Mouse (Mus musculus) liver, postnatal 0 days (tissue): ENCODE data around the gene Psmd11. TPM values are rescaled to one million over a fixed set of nuclear protein-coding genes. Genes with fewer than 3 reads are reported as not detected.

Source experiments
- ATAC-seq: fragments of 200-750 bp; cut with Nextera tagmentation; 2 replicates; pipeline ENCODE4 v1.8.0; 2017; ENCODE audit warnings: mild to moderate bottlenecking, moderate library complexity
- DNase-seq: peaks from one replicate; pipeline ENCODE4 v3.0.0-alpha.2; 2016
- H3K27ac ChIP-seq: fragments of 300-500 bp; sonication (generic); 2 replicates; pipeline ENCODE4 v1.5.1; 2014; ENCODE audit warnings: antibody characterized with exemption, moderate library complexity, mild to moderate bottlenecking, low read depth
- H3K27me3 ChIP-seq: fragments of 300-500 bp; sonication (generic); 2 replicates; pipeline ENCODE4 v1.6.1; 2014; ENCODE audit warnings: low read length, control low read depth, mixed read lengths; ENCODE audit not compliant: insufficient read depth
- H3K36me3 ChIP-seq: fragments of 300-500 bp; sonication (generic); replicated peaks from 2 replicates; pipeline ENCODE4 v1.6.1; 2014; ENCODE audit warnings: mild to moderate bottlenecking, control low read depth, low read length, moderate library complexity, mixed read lengths; ENCODE audit not compliant: insufficient read depth
- H3K4me1 ChIP-seq: fragments of 300-500 bp; sonication (generic); 2 replicates; pipeline ENCODE4 v1.6.1; 2014; ENCODE audit warnings: antibody characterized with exemption, mild to moderate bottlenecking, control low read depth; ENCODE audit not compliant: insufficient read depth
- H3K4me2 ChIP-seq: fragments of 300-500 bp; sonication (generic); 2 replicates; pipeline ENCODE4 v1.6.1; 2014; ENCODE audit warnings: low read depth, mild to moderate bottlenecking, low read length, moderate library complexity, mixed read lengths
- H3K4me3 ChIP-seq: fragments of 300-500 bp; sonication (generic); 2 replicates; pipeline ENCODE4 v1.5.1; 2014; ENCODE audit warnings: low read depth, low read length
- H3K9ac ChIP-seq: fragments of 300-500 bp; sonication (generic); replicated peaks from 2 replicates; pipeline ENCODE4 v1.6.1; 2014; ENCODE audit warnings: mild to moderate bottlenecking, moderate library complexity
- H3K9me3 ChIP-seq: fragments of 300-500 bp; sonication (generic); 2 replicates; pipeline ENCODE4 v1.6.1; 2016; ENCODE audit warnings: mild to moderate bottlenecking, control low read depth, low read length, mixed read lengths
- CTCF ChIP-seq: sonication (generic); IDR thresholded peaks from 2 replicates; pipeline ENCODE4 v1.5.1; 2016; ENCODE audit warnings: antibody characterized with exemption, low read depth
- EP300 ChIP-seq: IDR thresholded peaks from 2 replicates; pipeline ENCODE4 v1.6.1; 2016; ENCODE audit warnings: antibody characterized with exemption, low read depth, mild to moderate bottlenecking
- WGBS: fragments of 180-500 bp; shearing (Covaris S2); extraction: QIAGEN DNeasy Blood & Tissue Kit; methylation state at CpG from one replicate; pipeline ENCODE4 v1.1.7; 2014; ENCODE audit not compliant: insufficient replicate concordance; 5-methylcytosine and 5-hydroxymethylcytosine counted together
- polyA plus RNA-seq: library from polyadenylated mRNA; unstranded; fragments of >200 nt; fragmentation: Nextera tagmentation; extraction: Ambion mirVana; gene quantifications from 2 replicates; pipeline ENCODE4 v1.2.1, GENCODE M21; 2015

The Psmd11 gene
- polyA plus RNA-seq, 1 experiment from 2014 or later = 143 TPM

DNA sequence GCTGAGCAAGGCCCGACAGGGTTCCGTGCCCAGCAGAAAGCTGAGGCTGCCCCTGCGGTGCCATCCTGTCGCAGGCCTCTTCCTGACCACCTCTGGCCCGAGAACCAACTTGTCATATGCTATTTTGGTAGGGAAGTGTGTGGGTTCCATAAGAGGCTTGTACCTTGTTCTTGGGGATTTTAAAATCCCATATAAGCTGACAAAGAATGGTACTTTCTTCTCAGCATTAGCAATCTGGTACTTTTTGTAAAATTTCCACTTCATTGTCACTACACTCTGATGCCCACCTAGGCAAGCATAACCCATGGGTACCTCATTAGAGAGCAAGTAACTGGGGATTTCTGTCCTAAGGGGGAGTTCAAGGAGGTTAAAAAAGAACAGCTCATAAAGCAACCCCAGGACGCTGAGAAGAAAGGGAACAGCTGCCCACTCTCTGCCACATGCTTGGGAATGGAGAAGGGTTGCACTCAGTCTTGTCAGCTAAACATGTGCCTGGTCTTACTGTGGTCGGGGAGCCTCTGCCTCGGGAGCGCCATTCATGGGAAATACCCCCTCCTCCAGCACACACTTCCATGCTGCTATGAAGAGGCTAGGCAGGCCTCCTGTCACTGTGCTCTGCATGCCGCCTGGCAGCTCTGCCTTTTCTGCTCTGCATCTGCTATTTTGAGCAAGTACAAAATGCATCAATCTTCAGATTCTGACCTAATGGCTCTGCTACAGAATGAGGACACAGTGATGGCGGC lies 70.1 kb downstream of the Psmd11 start:
- H3K4me1 ChIP-seq = peaks cover 11% of the 10 kb centered on the region
- ATAC-seq (no peak), DNase-seq (no peak)
- no peak overlapping the region for H3K4me3 ChIP-seq
- TF ChIP-seq CTCF (no peak), EP300 (no peak)
- H3K27ac ChIP-seq = no peak overlapping the region
- no peaks in the 10 kb centered on the region for H3K27me3 ChIP-seq
- H3K9me3 ChIP-seq = no peaks in the 10 kb centered on the region
- no peaks in the 10 kb centered on the region for H3K36me3 ChIP-seq
- H3K9ac ChIP-seq = no peak overlapping the region
- 68% methylated on average over 11 of the region's 11 CpGs for WGBS
- H3K4me2 ChIP-seq = no peak overlapping the region

DNA sequence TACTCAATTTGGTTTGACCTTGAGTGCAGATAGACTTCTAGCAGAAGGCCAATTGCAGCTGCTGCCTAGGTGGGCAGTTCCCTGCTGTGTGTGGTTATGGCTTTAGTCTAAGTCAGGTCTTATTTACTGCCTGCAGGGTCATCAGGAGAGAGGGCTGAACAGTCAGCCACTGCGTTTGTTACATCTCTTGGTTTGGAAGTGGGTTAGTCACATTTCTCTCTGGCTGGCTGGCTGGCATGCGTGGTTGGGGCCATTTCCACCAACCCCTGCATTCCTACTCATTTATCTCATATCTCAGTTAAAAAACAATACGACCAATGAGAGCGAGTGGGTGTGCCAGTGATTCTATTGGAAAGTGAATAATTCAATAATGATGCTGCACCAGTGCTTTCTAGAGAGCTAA lies 71.1 kb downstream of the Psmd11 start:
- Histone ChIP-seq H3K9me3 (no peaks in the 10 kb centered on the region), H3K4me1 (peaks cover 18% of the 10 kb centered on the region), H3K9ac (no peak overlapping the region), H3K27me3 (no peaks in the 10 kb centered on the region), H3K27ac (no peak overlapping the region), H3K4me2 (no peak overlapping the region), H3K4me3 (no peak overlapping the region), H3K36me3 (no peaks in the 10 kb centered on the region)
- 74% methylated on average over 4 of the region's 4 CpGs for whole genome bisulfite sequencing
- TF ChIP-seq CTCF (no peak), EP300 (no peak)
- peak; percentile 70; the same call in 1 of the 2 replicates for ATAC-seq
- DNase-seq = no peak

DNA sequence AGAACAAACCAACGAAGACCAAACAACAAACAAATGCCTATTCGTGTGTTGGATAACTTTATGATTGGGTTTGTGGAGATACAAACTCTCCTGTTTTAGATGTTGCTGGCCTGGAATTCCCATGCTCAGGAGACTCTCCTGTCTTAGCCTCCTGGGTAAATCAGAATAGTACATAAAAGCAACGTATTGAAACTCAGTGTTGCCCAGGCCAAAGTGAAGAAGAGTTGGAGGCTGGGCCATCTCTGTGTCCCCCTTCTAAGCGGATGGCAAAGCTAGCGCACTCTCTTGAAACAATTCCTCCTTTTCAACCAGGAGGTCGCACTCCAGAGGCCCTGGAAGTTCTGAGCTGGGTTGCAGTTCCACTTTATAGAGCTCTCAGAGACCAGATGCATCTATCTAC lies 74.9 kb downstream of the Psmd11 start:
- TF ChIP-seq EP300 (no peak), CTCF (no peak)
- H3K9me3 ChIP-seq = no peaks in the 10 kb centered on the region
- H3K4me3 ChIP-seq = no peak overlapping the region
- H3K4me1 ChIP-seq = peaks cover 21% of the 10 kb centered on the region
- no peak overlapping the region for H3K4me2 ChIP-seq
- H3K9ac ChIP-seq = no peak overlapping the region
- WGBS = 79% methylated on average over 6 of the region's 6 CpGs
- no peaks in the 10 kb centered on the region for H3K36me3 ChIP-seq
- 0 out of 2 replicates have a peak overlapping the region, but pooled peaks have one; percentile 12 for H3K27ac ChIP-seq
- DNase-seq (no peak), ATAC-seq (no peak)
- no peaks in the 10 kb centered on the region for H3K27me3 ChIP-seq

GRCm38 (mm10) chr11:80503726-80504452 lies 75.5 kb downstream of the Psmd11 start:
- ATAC-seq (no peak), DNase-seq (no peak)
- Histone ChIP-seq H3K4me2 (no peak overlapping the region), H3K9ac (no peak overlapping the region), H3K36me3 (no peaks in the 10 kb centered on the region), H3K27ac (peak overlapping the region; percentile 64), H3K4me1 (peaks cover 21% of the 10 kb centered on the region), H3K27me3 (no peaks in the 10 kb centered on the region), H3K4me3 (no peak overlapping the region), H3K9me3 (no peaks in the 10 kb centered on the region)
- WGBS = 57% methylated on average over 13 of the region's 13 CpGs
- TF ChIP-seq CTCF = no peak
- TF ChIP-seq EP300 = no peak

- Histone ChIP-seq H3K4me1 (peaks cover 16% of the 10 kb centered on the region), H3K27me3 (no peaks in the 10 kb centered on the region), H3K27ac (peak overlapping the region; percentile 64), H3K4me2 (no peak overlapping the region), H3K9me3 (no peaks in the 10 kb centered on the region), H3K9ac (no peak overlapping the region), H3K4me3 (no peak overlapping the region), H3K36me3 (no peaks in the 10 kb centered on the region)
- TF ChIP-seq EP300 = no peak
- no peak for TF ChIP-seq CTCF
- WGBS = 39% methylated on average over 6 of the region's 6 CpGs
- ATAC-seq = peak; percentile 51; the same call in 1 of the 2 replicates
- DNase-seq = peak; percentile 48
Observed at GRCm38 (mm10) chr11:80504519-80505385, 76.3 kb downstream of the Psmd11 start.

DNA sequence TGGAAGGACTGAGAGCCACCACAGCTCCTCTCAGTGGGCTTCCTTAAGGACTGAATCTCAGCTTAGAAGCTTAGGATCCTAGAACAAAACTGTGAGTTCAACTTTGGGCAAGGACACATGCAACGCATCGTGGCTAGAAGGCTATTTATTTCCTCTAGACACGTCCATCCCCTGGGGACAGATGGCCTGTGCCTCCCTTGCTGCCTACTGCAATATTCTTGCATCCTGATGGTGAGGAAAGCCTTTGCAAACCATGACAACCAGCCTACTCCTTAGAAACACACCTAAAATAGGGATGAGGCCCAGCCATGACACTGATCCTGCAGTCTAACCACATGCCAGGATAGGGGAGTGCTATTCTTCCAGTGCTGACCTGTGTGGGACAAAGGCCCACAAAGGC lies 77.2 kb downstream of the Psmd11 start:
- no peaks in the 10 kb centered on the region for H3K9me3 ChIP-seq
- 66% methylated on average over 3 of the region's 3 CpGs for WGBS
- ATAC-seq (no peak), DNase-seq (no peak)
- no peaks in the 10 kb centered on the region for H3K27me3 ChIP-seq
- peak overlapping the region; percentile 64; the same call in 1 of the 2 replicates for H3K27ac ChIP-seq
- no peaks in the 10 kb centered on the region for H3K36me3 ChIP-seq
- no peak overlapping the region for H3K9ac ChIP-seq
- H3K4me1 ChIP-seq = peaks cover 15% of the 10 kb centered on the region
- TF ChIP-seq CTCF = no peak
- no peak for TF ChIP-seq EP300
- H3K4me2 ChIP-seq = no peak overlapping the region
- no peak overlapping the region for H3K4me3 ChIP-seq
